Mouse (Mus musculus) liver, embryonic 14.5 days (tissue): Measurements from ENCODE around the gene Atg4d. TPM values are rescaled to one million over a fixed set of nuclear protein-coding genes. Genes with fewer than 3 reads are reported as not detected.

ENCODE experiments used
- ATAC-seq: fragments of 200-750 bp; cut with Nextera tagmentation; 2 replicates; pipeline ENCODE4 v1.8.0; 2017; ENCODE audit warnings: moderate number of reproducible peaks, mild to moderate bottlenecking, moderate library complexity; ENCODE audit not compliant: insufficient read depth
- DNase-seq, 3 experiments: peaks; one replicate each; pipeline ENCODE4 v3.0.0-alpha.2; 2012 to 2013; ENCODE audit warnings: low read depth in 3 of 3, low spot score in 3 of 3
- H3K27ac ChIP-seq: fragments of 300-500 bp; sonication (generic); 2 replicates; pipeline ENCODE4 v1.5.1; 2014; ENCODE audit warnings: moderate library complexity, mild to moderate bottlenecking, control low read depth, inconsistent platforms
- H3K27me3 ChIP-seq: fragments of 300-500 bp; sonication (generic); 2 replicates; pipeline ENCODE4 v1.6.1; 2014; ENCODE audit warnings: mild to moderate bottlenecking, low read length, moderate library complexity; ENCODE audit not compliant: control insufficient read depth, insufficient read depth
- H3K36me3 ChIP-seq: fragments of 300-500 bp; sonication (generic); replicated peaks from 2 replicates; pipeline ENCODE4 v1.6.1; 2014; ENCODE audit warnings: low read depth; ENCODE audit not compliant: control insufficient read depth, insufficient read depth
- H3K4me1 ChIP-seq, 2 experiments: fragments of 200-500 bp in 1 of 2; fragments of 300-500 bp in 1 of 2; sonication (generic) in 1 of 2; replicated peaks; 2 replicates each; pipeline ENCODE4 v1.6.1; 2012 to 2014; ENCODE audit warnings: antibody characterized with exemption in 1 of 2, inconsistent platforms in 1 of 2, low read length in 1 of 2; ENCODE audit not compliant: control insufficient read depth in 2 of 2, insufficient read depth in 2 of 2
- H3K4me2 ChIP-seq: fragments of 300-500 bp; sonication (generic); 2 replicates; pipeline ENCODE4 v1.6.1; 2014; ENCODE audit warnings: low read depth, mild to moderate bottlenecking, control low read depth, moderate library complexity
- H3K4me3 ChIP-seq, 2 experiments: fragments of 200-500 bp in 1 of 2; fragments of 300-500 bp in 1 of 2; sonication (generic) in 1 of 2; 2 replicates each; pipeline ENCODE4 v1.5.1; 2012 to 2014; ENCODE audit warnings: low read depth in 2 of 2, low read length in 2 of 2, mild to moderate bottlenecking in 2 of 2, control low read depth in 1 of 2, inconsistent platforms in 1 of 2, moderate library complexity in 1 of 2; ENCODE audit not compliant: insufficient read depth in 1 of 2
- H3K9ac ChIP-seq: fragments of 300-500 bp; sonication (generic); replicated peaks from 2 replicates; pipeline ENCODE4 v1.6.1; 2014; ENCODE audit warnings: mild to moderate bottlenecking, control low read depth, moderate library complexity
- H3K9me3 ChIP-seq: fragments of 300-500 bp; sonication (generic); 2 replicates; pipeline ENCODE4 v1.6.1; 2016; ENCODE audit warnings: low read length, mixed read lengths; ENCODE audit not compliant: control insufficient read depth
- CTCF ChIP-seq: IDR thresholded peaks from 2 replicates; pipeline ENCODE4 v1.5.1; 2016; ENCODE audit warnings: antibody characterized with exemption, low read depth, control low read depth
- EP300 ChIP-seq: IDR thresholded peaks from 2 replicates; pipeline ENCODE4 v1.6.1; 2016; ENCODE audit warnings: antibody characterized with exemption, low read depth
- WGBS: fragments of 180-500 bp; shearing (Covaris S2); extraction: QIAGEN DNeasy Blood & Tissue Kit; methylation state at CpG from one replicate; pipeline ENCODE4 v1.1.7; 2014; ENCODE audit not compliant: insufficient replicate concordance; 5-methylcytosine and 5-hydroxymethylcytosine counted together
- polyA plus RNA-seq, 2 experiments: library from polyadenylated mRNA; depleted of rRNA in 1 of 2; stranded (reverse) in 1 of 2; unstranded in 1 of 2; fragments of >200 nt; fragmentation: Nextera tagmentation in 1 of 2; extraction: Ambion mirVana in 1 of 2; gene quantifications; 2 replicates each; pipeline versions ENCODE4 v1.2.1 to v1.2.3; 2012 to 2014

Gene Atg4d
- polyA plus RNA-seq, 2 experiments, result 38.9 to 69.3 TPM

- Histone ChIP-seq H3K4me3 (no peak overlapping the region), H3K27me3 (no peaks in the 10 kb centered on the region), H3K36me3 (peaks cover 81% of the 10 kb centered on the region), H3K9me3 (no peaks in the 10 kb centered on the region), H3K4me2 (no peak overlapping the region), H3K27ac (no peak overlapping the region), H3K9ac (no peak overlapping the region), H3K4me1 (peaks cover 12 to 18% of the 10 kb centered on the region in 2 experiments)
- DNase-seq, result no peak
- ATAC-seq, result no peak
- TF ChIP-seq CTCF, result no peak
- no peak for TF ChIP-seq EP300
- WGBS, result 85% methylated on average over 8 of the region's 8 CpGs
These were observed 11.2 kb downstream of the Atg4d start for GRCm38 (mm10) chr9:21276307-21276706.

GRCm38 (mm10) chr9:21277776-21278175 is 12.7 kb downstream of the Atg4d start:
- 89% methylated on average over 5 of the region's 5 CpGs for WGBS
- H3K27ac ChIP-seq, result no peak overlapping the region
- no peak overlapping the region for H3K4me3 ChIP-seq
- peaks cover 77% of the 10 kb centered on the region for H3K36me3 ChIP-seq
- H3K27me3 ChIP-seq, result no peaks in the 10 kb centered on the region
- DNase-seq (no peak), ATAC-seq (no peak)
- no peak overlapping the region for H3K4me2 ChIP-seq
- no peaks in the 10 kb centered on the region for H3K9me3 ChIP-seq
- H3K4me1 ChIP-seq, result peaks cover 12 to 18% of the 10 kb centered on the region in 2 experiments
- no peak overlapping the region for H3K9ac ChIP-seq
- no peak for TF ChIP-seq CTCF
- no peak for TF ChIP-seq EP300

GRCm38 (mm10) chr9:21283591-21283990 is 18.5 kb downstream of the Atg4d start:
- peaks cover 13 to 15% of the 10 kb centered on the region in 2 experiments for H3K4me1 ChIP-seq
- no peak overlapping the region for H3K4me2 ChIP-seq
- H3K36me3 ChIP-seq, result peaks cover 53% of the 10 kb centered on the region
- H3K4me3 ChIP-seq, result no peak overlapping the region
- H3K9me3 ChIP-seq, result no peaks in the 10 kb centered on the region
- H3K27ac ChIP-seq, result no peak overlapping the region
- DNase-seq (no peak), ATAC-seq (no peak)
- 81% methylated on average over 5 of the region's 5 CpGs for WGBS
- TF ChIP-seq CTCF, result peak; percentile 43
- TF ChIP-seq EP300, result no peak
- H3K9ac ChIP-seq, result no peak overlapping the region
- H3K27me3 ChIP-seq, result no peaks in the 10 kb centered on the region

- TF ChIP-seq EP300, result no peak
- no peak for TF ChIP-seq CTCF
- H3K4me2 ChIP-seq, result no peak overlapping the region
- H3K9me3 ChIP-seq, result no peaks in the 10 kb centered on the region
- H3K4me1 ChIP-seq, result peaks cover 17 to 19% of the 10 kb centered on the region in 2 experiments
- H3K4me3 ChIP-seq, result no peak overlapping the region
- no peak overlapping the region for H3K27ac ChIP-seq
- WGBS, result 80% methylated on average over 3 of the region's 3 CpGs
- DNase-seq (no peak), ATAC-seq (no peak)
- H3K36me3 ChIP-seq, result peaks cover 57% of the 10 kb centered on the region
- no peaks in the 10 kb centered on the region for H3K27me3 ChIP-seq
- no peak overlapping the region for H3K9ac ChIP-seq
These were observed 18.9 kb downstream of the Atg4d start for GRCm38 (mm10) chr9:21283994-21284393.

- Histone ChIP-seq H3K4me1 (peaks cover 23 to 24% of the 10 kb centered on the region in 2 experiments), H3K9ac (peak overlapping the region; percentile 89), H3K27ac (peak overlapping the region; percentile 79), H3K27me3 (no peaks in the 10 kb centered on the region), H3K4me2 (peak overlapping the region; percentile 80), H3K4me3 (peak overlapping the region; percentile 89 to 92), H3K36me3 (peaks cover 40% of the 10 kb centered on the region), H3K9me3 (no peaks in the 10 kb centered on the region)
- no peak for ATAC-seq
- TF ChIP-seq EP300 (no peak), CTCF (no peak)
- WGBS, result 5% methylated on average over 3 of the region's 3 CpGs
- DNase-seq, result no peak
These were observed 21.7 kb downstream of the Atg4d start for GRCm38 (mm10) chr9:21286753-21287152.
